Mouse (Mus musculus) liver, adult 10 weeks (tissue): ENCODE data around the gene Sytl2. TPM values are rescaled to one million over a fixed set of nuclear protein-coding genes. Genes with fewer than 3 reads are reported as not detected.

Source experiments
- polyA plus RNA-seq: library from polyadenylated mRNA; stranded (reverse); fragments of 350-450 nt; fragmentation: Illumina TruSeq; extraction: RNeasy Lipid Tissue Mini Kit (QIAGEN cat#74804); gene quantifications from one replicate; pipeline ENCODE4 v1.2.3, GENCODE M21; 2014; ENCODE audit warnings: low read depth, low replicate concordance

Sytl2 gene
- 1.0 TPM for polyA plus RNA-seq

DNA sequence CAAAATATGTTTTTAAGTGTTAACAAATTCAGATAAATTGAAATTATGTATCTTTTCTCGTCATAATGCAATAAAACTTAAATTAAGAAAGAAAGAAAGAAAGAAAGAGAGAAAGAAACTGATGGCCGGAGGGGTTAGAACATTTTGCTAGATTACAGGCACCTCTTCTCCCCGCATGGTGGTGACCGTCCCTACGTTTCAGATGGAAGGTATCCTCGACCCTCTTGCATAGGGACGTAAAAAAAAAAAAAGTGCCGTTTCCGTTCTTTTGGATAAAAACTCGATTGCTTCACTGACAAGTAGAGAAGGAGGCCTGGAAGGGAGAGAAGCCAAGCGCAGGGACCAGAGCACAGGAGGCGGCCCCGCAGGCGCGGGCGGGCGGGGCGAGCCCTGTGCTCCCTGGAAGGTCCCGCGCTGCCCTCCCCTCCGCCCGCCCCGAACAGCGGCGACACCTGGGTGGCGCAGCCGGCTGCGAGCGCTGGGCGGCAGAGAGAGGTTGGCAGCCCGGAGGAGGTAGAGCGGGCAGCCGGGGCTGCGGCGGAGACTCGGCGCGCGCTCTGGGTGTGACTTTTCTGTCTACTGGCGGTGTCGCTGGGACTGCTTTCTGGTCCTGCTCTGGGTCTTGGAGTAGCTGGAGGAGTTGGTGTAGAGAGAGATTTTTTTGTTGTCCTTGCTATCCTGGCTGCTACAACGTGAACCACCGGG, at the start of gene Sytl2:
Gene Sytl2 (plus strand): TSS at position 311 of the 705 bp plus-strand sequence.

DNA sequence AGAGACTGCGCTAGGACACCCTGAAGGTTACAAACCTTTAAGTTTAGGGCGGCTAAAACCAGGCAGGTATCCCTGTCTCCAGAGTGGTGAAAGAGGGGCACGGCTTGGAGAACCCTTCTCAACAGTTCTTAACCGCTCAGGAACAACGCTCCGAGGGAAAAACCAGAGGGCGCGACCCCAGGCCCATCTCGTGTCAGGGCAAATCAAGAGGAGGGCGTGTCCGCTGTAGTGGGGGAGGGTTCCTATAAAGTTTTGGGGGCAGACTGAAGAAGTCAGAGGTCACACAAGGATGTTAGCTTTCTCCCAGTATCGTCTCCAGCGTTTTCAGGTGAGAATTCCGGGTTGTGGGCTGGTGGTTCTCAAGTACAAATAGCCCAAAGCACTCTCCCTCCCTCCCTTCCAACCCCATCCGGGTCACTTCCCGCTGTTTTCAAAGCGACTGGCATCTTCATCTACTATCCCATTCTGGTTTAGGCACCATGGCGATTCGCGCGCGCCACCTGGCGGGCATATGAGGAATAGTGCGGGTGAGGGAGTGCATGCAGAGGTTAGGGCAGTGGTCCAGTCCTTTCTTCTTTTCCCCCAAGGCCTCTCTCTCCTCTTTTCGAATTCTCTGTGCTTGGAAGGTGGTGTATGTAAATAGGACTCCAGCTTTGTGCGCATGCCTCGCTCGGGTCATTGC, 36.6 kb upstream of the Sytl2 start, which contains the start of gene Ccdc83:
Gene Ccdc83 (minus strand): TSS at position 489 of the 682 bp plus-strand sequence.

DNA sequence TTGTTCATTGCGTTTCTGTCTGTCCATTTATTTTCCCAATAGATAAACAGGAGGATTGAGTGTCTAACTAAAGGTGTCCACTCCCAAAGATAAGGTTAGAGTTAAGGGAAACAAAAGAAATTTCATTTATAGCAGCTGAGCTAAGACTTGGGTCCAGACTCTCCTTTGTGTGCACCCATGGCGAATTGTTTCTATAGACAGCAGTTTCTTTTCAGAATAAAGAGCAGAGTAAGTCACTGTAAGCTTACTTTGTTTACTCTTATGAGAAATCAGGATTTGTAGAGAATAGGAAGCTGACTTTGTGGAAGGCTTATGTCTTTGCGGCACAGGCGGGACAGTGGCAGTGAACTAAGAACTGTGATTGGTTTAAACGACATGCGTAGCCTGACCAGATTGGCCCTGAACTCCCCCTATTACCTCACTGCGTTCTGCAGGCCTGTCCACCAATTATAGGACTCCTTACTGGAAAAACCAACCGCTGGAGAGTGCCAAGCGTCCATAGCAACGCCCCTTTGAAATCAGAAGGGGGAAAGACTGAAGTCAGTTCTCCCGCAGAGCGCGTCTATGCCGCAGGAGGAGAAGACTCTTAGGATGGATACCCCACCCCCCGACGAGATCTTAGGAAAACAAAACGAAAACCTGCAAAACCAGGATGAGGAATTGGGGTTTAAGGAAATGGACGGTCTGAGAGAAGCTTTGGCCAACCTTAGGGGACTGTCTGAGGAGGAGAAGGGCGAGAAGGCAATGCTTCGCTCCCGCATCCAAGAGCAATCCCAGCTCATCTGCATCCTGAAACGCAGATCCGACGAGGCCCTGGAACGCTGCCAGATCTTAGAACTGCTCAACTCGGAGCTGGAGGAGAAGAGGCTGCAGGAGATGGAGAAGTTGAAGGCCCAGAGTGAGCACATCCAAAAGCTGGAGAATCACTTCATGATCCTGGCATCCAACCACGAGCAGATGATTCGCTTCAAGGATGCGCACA, 124.3 kb downstream of the Sytl2 start, which contains the start of gene Ccdc89:
Gene Ccdc89 (plus strand): TSS at position 558 of the 982 bp plus-strand sequence.

DNA sequence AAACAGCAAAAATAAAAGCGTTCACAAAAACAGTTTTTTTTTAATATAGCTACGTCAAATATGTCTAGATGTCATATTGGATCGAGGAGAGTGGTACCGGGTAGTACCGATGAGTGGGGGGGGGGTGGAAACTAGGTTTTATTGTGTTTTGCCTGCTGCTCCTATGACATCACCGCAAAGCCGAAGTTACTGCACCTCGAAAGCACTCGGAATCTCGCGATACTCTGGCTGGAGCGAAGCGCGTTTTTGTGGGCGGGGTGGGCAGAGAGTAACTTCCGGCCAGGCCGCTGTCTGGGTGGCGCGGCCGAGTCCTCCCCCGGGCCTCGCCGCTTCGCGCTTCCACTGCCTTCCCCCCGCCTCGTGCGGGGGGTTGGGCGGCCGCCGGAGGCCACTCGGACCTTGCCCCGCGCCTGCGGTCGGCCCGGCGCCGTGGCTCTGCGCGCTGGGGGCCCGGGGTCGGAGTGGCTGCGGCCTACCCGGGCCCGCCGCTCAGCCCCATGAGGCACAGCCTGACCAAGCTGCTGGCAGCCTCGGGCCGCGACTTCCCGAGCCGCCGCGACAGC, 140.5 kb downstream of the Sytl2 start, which contains the start of gene Crebzf:
Gene Crebzf (plus strand): TSS at position 212 of the 563 bp plus-strand sequence.

DNA sequence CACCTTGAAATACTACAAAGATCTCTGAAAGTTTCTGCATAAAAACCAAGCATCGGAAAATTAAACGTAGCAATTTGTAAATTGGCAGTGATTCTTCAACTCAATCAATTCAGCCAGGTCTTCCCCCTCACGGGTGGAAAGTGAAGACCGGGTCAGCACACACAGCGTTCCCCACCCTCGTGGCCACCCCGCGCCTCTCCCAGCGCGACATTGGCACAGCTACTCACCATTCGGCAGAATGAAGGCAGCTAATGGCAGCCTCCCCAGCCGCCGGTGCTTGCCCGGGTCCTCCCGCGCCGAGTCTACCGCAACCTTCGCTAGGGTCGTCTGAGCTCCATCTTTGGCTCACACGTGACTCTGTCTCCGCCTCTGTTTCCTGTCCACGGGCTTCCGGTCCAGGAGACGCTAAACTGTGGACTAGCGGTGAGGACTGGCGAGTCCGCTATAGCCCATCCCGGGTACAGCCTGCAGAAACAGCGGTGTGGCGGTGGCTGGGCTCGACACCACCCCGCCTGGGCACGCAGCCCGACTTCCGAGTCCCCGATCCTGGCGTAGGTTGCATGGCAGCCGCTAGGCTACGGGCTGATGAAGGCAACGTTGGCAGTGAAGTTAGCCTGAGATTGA, 154.9 kb downstream of the Sytl2 start, which contains the start of gene Tmem126a:
Gene Tmem126a (minus strand): TSS at position 385 of the 624 bp plus-strand sequence.

Other genes starting within 250 kb of the Sytl2 start
- gene Picalm, start 172.0 kb upstream of the Sytl2 start, polyA plus RNA-seq = 206 TPM
- not detected for gene Ccdc83, start 36.5 kb upstream of the Sytl2 start, polyA plus RNA-seq
- not detected for gene Ccdc89, start 124.3 kb downstream of the Sytl2 start, polyA plus RNA-seq
- 68.7 TPM for gene Crebzf, start 140.5 kb downstream of the Sytl2 start, polyA plus RNA-seq
- gene Tmem126a, start 155.0 kb downstream of the Sytl2 start, polyA plus RNA-seq = 146 TPM
- 34.9 TPM for gene Tmem126b, start 173.7 kb downstream of the Sytl2 start, polyA plus RNA-seq
- 1.7 TPM for gene Dlg2, start 174.4 kb downstream of the Sytl2 start, polyA plus RNA-seq